Mouse (Mus musculus): ENCODE results near the gene Parp2. TPM values are rescaled to one million over a fixed set of nuclear protein-coding genes. Genes with fewer than 3 reads are reported as not detected.

Gene Parp2
- polyA plus RNA-seq, 1 experiment = 77.4 TPM

DNA sequence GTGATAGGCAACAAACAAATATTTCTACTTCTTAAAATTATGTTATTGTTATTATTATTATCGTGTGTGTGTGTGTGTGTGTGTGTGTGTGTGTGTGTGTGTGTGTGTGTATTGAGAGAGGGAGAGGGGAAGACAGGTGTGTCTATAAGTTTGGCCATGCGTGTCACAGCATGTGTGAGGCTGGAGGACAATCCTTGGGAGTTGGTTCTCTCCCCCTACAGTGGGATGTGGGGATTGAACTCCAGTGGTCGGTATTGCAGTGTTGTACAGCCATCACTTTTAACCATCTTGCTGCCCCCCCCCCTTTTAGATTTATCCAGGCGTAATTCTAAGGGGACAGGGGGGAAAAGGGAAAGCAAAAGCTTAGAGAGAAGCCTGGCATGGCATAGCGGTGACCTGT is 61.0 kb downstream of the Parp2 start:
- Histone ChIP-seq H3K27ac (ENCODE audit: insufficient read depth, low read depth, low read length) (no peak overlapping the region), H3K4me3 (ENCODE audit: insufficient read depth, low read length) (no peak overlapping the region), H3K4me1 (ENCODE audit: control insufficient read depth, insufficient read depth, low read length) (peaks cover 44% of the 10 kb centered on the region)
- no peak for TF ChIP-seq POLR2A (IDR thresholded peaks at IDR 0.05; ENCODE audit: borderline replicate concordance, low read depth, low read length)

DNA sequence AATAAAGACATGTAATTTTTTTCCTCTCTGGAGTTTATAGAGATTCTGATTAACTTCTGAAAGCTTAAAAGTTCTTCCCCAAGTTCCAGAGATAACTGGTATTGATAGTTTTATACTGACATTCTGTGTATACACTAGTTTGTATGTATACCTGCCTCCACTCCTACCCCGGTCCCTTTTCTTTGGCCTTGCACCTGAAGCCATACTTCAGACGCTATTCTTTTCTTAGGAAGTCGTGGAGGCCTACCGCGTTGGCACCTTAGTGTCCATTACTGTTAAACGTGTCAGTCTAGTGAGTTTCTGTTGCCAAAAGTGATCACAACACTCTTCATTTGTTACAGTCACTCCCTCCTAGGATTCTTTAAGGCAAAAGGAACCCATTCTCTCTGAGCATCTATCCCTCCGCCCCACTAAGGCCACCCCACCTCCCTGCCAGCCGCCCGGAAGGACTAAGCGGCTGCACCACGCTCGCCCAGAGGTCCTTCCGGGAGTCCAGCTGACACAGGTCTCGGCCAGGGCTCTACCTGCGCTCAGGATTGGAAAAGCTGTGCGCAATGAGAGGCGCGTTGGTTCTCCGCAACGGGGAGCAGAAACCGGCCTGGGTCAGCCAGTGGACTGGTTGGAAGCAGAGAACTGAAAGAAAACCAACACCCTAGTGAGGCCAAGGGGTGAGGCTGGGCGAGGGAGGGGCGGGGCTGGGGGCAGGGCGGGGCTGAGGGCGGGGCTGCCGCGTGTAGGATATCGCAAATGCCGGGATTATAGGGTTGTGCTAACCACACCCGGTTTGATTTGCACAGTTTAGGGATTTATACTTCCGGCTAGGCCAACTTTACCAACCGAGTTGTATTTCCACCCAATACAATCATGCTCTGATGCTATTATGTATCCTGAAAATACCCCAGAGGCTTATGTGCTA is 62.5 kb downstream of the Parp2 start, which contains the start of gene Tep1:
TSS of gene Tep1 (minus strand) at position 672 of the 916 bp plus-strand sequence.
- Histone ChIP-seq H3K4me3 (ENCODE audit: insufficient read depth, low read length) (peak within 1 kb of the TSS; percentile 94), H3K4me1 (ENCODE audit: control insufficient read depth, insufficient read depth, low read length) (peaks cover 39% of the 10 kb centered on the region), H3K27ac (ENCODE audit: insufficient read depth, low read depth, low read length) (peak within 1 kb of the TSS; percentile 97)
- TF ChIP-seq CTCF (IDR thresholded peaks at IDR 0.05; ENCODE audit: low read depth, low read length) (no peak), POLR2A (IDR thresholded peaks at IDR 0.05; ENCODE audit: borderline replicate concordance, low read depth, low read length) (peak; percentile 91)

DNA sequence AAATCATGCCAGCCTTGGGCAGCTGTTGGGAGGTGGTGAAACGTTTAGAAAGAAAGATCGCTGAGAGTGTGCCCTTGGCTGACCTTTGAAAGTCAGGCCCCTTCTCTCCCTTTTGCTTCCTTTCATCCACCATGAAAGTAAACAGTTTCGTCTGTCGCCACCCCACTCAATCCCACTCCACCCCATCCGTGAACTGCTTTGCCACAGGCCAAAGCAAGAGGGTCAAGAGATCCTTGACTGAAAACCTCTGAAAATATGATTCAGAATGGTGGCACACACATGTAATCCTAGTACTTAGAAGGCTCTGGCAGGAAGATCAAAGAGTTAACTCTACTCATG is 63.1 kb downstream of the Parp2 start:
- H3K27ac ChIP-seq (ENCODE audit: insufficient read depth, low read depth, low read length) = peak overlapping the region; percentile 97
- peaks cover 35% of the 10 kb centered on the region for H3K4me1 ChIP-seq (ENCODE audit: control insufficient read depth, insufficient read depth, low read length)
- TF ChIP-seq CTCF (IDR thresholded peaks at IDR 0.05; ENCODE audit: low read depth, low read length) (no peak), POLR2A (IDR thresholded peaks at IDR 0.05; ENCODE audit: borderline replicate concordance, low read depth, low read length) (no peak)
- peak overlapping the region; percentile 47 for H3K4me3 ChIP-seq (ENCODE audit: insufficient read depth, low read length)

Other genes starting within 250 kb of the Parp2 start
- not detected in 2 replicates for gene Olfr744, start 193.0 kb upstream of the Parp2 start, polyA plus RNA-seq (2012; ENCODE audit: insufficient read depth, insufficient read length, missing spikeins)
- not detected in 2 replicates for gene Olfr745, start 168.5 kb upstream of the Parp2 start, polyA plus RNA-seq (2012; ENCODE audit: insufficient read depth, insufficient read length, missing spikeins)
- not detected in 2 replicates for gene Olfr746, start 160.8 kb upstream of the Parp2 start, polyA plus RNA-seq (2012; ENCODE audit: insufficient read depth, insufficient read length, missing spikeins)
- not detected in 2 replicates for gene Olfr747, start 114.6 kb upstream of the Parp2 start, polyA plus RNA-seq (2012; ENCODE audit: insufficient read depth, insufficient read length, missing spikeins)
- gene Olfr748, start 100.5 kb upstream of the Parp2 start, polyA plus RNA-seq (2012; ENCODE audit: insufficient read depth, insufficient read length, missing spikeins) = not detected in 2 replicates
- gene Olfr749, start 62.7 kb upstream of the Parp2 start, polyA plus RNA-seq (2012; ENCODE audit: insufficient read depth, insufficient read length, missing spikeins) = not detected in 2 replicates
- 49.3 and 55.7 TPM in 2 replicates for gene Ttc5, start 22.3 kb upstream of the Parp2 start, polyA plus RNA-seq (2012; ENCODE audit: insufficient read depth, insufficient read length, missing spikeins)
- not detected in 2 replicates for gene Ccnb1ip1, start 109 bp upstream of the Parp2 start, polyA plus RNA-seq (2012; ENCODE audit: insufficient read depth, insufficient read length, missing spikeins)
- 206 and 269 TPM in 2 replicates for gene Tep1, start 62.7 kb downstream of the Parp2 start, polyA plus RNA-seq (2012; ENCODE audit: insufficient read depth, insufficient read length, missing spikeins)
- 2.0 and 2.1 TPM in 2 replicates for gene Klhl33, start 89.7 kb downstream of the Parp2 start, polyA plus RNA-seq (2012; ENCODE audit: insufficient read depth, insufficient read length, missing spikeins)
- 51.1 and 57.9 TPM in 2 replicates for gene Osgep, start 117.1 kb downstream of the Parp2 start, polyA plus RNA-seq (2012; ENCODE audit: insufficient read depth, insufficient read length, missing spikeins)
- 16.7 and 21.3 TPM in 2 replicates for gene Apex1, start 117.1 kb downstream of the Parp2 start, polyA plus RNA-seq (2012; ENCODE audit: insufficient read depth, insufficient read length, missing spikeins)
- gene Pip4p1, start 123.0 kb downstream of the Parp2 start, polyA plus RNA-seq (2012; ENCODE audit: insufficient read depth, insufficient read length, missing spikeins) = 131 and 158 TPM in 2 replicates
- 219 and 232 TPM in 2 replicates for gene Pnp, start 123.2 kb downstream of the Parp2 start, polyA plus RNA-seq (2012; ENCODE audit: insufficient read depth, insufficient read length, missing spikeins)
- gene Gm49342, start 136.7 kb downstream of the Parp2 start, polyA plus RNA-seq (2012; ENCODE audit: insufficient read depth, insufficient read length, missing spikeins) = 7.7 and 45.7 TPM in 2 replicates
- gene Pnp2, start 148.2 kb downstream of the Parp2 start, polyA plus RNA-seq (2012; ENCODE audit: insufficient read depth, insufficient read length, missing spikeins) = 1.7 and 4.5 TPM in 2 replicates
- not detected in 2 replicates for gene Rnase10, start 199.9 kb downstream of the Parp2 start, polyA plus RNA-seq (2012; ENCODE audit: insufficient read depth, insufficient read length, missing spikeins)
- gene Rnase9, start 234.0 kb downstream of the Parp2 start, polyA plus RNA-seq (2012; ENCODE audit: insufficient read depth, insufficient read length, missing spikeins) = not detected in 2 replicates
- not detected in 2 replicates for gene Rnase11, start 242.3 kb downstream of the Parp2 start, polyA plus RNA-seq (2012; ENCODE audit: insufficient read depth, insufficient read length, missing spikeins)
- gene Rnase12, start 249.8 kb downstream of the Parp2 start, polyA plus RNA-seq (2012; ENCODE audit: insufficient read depth, insufficient read length, missing spikeins) = not detected in 2 replicates

Measured in bone marrow macrophage, adult 2 months (primary cell).